Mouse (Mus musculus) thymus, postnatal 25 days (tissue): Measurements from ENCODE around the gene Gm20388.
A peak's percentile ranks its signal among the peaks of the same experiment; 100 is the strongest.

Source experiments
- DNase-seq: peaks from one replicate; pipeline ENCODE4 v3.0.0; 2022

Gene Gm20388

DNA sequence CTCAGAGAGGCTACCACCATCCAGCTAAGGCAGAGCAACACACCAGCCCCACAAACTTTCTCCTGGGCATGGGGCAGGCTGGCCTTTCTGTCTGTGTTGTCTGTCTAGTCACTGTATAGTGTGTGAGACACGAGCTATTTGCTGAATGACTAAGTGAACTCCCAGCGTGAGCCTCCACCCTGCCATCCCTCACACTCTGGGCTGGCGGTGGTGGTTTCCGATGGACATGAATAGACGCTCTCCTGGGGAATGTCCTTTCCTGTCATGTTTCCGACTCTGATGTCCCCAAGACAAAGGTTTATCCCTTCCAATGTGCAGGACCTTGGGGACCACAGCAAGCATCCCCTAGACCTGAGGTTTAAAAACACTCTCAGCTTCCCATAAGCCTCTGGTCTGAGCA is 1057.7 kb downstream of the Gm20388 start:
- no peak for DNase-seq

DNA sequence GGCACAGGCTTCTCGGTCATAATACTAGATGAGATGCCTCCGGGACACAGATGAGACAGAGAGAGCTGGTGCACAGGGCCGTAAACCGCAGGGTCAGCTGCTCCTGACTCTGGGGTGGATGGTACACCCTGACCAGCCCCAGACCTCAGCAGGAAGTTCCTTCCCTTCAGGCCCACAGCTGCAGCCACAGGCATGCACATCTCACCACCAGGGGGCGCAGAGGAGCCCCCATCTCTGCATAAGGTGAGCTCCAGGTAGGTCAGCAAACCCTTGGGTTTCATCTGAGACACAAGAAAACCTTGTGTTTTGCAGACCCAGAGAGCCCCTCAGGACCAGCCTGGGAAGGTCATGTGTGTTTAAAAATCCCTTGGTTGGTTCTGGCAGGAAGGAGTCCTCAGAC is 1059.7 kb downstream of the Gm20388 start:
- DNase-seq = peak; percentile 82

DNA sequence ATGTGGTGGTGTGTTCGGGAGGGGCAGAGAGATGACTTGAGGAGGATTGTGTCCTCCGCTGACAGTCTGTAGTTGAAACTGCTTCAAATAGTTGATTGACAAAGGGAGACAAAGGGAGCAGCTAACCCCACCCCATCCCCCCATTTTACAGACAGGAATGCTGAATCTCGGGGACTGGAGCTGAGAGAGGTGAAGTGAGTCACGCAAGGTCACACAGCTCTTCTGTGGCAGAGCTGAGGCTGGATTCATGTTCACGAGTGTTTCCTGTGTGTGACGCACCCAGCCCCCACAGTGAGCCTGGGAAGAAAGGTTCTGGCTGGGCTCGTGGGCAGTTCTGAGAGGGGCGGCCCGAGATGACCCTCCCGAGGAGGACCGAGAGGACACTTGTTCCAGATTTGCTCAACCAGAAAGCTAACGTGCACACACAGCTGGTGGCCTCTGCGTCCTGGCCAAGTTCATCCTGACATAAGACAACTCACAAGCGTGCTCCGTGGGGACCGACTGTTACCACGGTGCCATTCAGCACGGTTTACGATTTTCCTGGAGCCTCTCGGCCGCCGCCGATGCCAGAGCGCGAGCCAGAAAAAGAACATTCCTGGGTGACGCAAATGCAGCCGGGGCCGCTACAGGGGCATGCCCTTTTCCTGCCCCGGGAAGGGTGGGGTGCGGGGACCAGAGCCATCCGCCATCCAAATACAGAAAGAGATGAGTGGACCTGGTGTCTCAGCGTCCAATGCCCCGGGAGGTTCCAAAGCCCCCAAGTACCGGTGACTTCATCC is 1061.2 kb downstream of the Gm20388 start:
- DNase-seq = no peak

DNA sequence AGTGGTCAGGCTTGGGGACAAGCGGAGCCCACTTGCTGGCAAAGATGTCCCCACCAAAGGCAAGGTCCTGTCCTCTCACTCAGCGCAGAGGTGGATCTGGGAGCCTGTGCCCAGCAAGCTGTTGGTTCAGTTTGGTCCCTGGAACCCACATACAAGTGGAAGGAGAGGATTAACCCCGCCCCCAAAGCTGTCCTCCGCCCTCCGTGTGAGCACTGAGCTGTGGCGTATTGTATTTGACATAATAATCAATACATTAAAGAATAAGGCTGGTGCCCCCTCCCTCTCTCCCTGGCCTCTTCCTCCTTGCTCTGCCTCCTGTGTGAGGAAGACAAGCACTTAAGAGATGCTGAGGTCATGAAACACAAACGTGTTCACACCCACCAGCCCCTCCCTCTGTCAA is 1062.4 kb downstream of the Gm20388 start:
- DNase-seq = no peak

DNA sequence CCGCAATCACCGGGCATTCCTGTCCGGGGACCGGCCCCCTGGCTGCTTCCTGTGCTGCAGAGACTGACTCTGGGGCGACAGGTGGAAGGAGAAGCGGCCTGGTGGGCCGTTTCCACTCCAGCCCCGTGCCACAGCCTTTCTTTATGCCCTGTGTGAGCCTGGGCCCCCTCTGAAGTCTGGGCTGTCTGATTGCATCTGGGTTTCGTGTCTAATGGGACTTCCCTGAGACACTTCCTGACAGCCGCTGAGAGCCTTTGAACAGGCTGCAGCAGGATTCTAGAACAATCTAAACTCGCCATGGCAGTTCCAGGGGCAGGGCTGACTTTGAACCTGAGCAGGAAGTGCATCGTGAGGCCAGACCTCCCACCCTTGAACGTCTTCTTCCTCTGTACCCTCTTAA is 1066.5 kb downstream of the Gm20388 start:
- peak; percentile 18 for DNase-seq

DNA sequence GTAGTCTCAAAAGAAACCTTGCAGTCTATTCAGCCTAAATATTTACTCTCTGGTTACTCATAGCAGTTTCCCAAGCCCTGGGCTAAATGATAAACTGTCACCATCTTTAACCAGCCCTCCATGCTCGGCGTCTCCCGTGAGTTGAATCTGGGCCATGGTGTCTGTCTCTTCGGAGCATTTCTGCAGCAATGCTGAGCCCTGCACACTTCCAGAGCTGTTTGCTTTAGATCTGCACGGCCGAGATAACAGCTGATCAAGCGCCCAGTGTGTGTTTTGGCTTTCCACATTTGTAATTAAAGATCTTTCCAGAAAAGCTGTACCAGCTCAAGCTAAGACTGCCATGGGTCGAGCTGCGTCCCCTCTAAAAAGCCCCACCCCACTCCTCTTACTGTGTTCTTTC is 1068.6 kb downstream of the Gm20388 start:
- DNase-seq = no peak

DNA sequence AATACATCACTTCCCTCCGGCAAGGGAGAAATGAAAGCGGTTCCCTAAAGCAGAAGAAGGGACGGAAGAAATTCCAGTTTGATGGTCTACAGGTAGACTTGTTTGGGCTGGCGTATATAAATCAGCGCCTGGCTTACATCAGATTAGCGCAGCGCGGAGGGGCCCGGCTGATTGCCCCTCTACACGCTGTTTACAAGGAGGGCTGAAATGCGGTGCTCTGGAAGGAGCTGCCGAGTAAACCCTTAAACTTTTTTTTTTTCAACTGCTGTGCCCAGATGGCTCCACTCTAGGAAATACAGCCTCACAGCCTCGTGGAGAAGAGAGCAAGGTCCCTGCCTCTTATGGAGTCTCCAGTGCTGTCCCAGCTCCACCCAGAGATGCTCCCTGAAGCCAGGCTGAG is 1070.3 kb downstream of the Gm20388 start:
- DNase-seq = no peak

DNA sequence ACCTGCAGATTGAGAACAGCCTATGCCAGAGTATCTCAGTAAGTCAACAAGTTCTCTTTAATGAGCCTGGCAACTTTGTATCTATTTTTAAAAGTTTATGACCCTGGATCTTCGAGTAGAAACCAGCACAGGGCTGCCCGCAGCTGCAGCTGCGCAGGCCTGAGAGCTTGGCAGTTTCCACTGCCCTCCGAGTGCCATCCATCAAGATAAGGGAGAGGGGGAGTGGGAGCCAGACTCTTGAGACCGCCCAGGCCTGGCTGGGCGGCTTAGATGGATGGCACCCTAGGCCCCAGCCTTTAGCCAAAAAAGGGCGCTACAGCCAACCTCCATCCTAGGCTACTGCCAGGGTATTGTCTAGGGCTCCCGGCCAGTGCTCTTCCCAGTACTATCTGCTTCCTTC is 1074.2 kb downstream of the Gm20388 start:
- no peak for DNase-seq

DNA sequence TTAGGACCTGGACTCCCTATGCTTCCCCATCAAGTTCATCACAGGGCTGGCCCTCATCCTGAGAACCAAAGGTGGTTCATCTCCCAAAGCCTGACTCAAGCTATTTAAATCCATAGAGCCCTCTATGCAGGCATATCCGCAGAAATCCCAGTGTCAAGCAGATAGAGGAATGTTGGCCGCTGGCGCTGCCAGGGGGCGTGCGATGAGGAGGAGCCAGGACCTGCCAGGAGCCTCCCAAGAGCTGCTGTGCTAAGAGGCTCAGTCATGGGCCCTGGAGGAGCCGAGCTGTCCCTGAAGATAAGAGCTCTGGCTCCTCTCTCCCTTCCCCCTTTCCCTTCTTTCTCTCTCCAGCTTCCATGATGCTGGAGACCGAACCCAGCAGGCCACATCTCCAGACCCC is 1075.4 kb downstream of the Gm20388 start:
- DNase-seq = no peak

DNA sequence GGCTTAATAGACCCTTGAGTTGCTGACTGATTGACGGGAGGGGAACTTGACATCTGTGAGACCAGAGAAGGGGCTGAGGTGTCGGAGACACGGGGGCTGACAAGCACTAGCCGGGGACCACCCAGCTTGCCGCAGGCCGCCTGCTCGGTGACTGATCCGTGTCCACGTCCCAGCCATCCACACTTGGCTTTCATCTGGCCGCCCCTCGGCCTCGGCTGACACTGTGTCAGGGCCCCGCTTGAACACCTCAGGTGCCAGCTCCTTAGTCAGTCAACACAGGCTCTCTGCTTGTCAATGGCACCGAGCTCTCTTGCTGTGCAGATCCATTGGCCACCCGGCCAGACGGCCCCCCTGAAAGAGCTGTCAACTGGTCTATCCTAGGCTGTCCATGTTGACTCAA is 1083.1 kb downstream of the Gm20388 start:
- DNase-seq = no peak

DNA sequence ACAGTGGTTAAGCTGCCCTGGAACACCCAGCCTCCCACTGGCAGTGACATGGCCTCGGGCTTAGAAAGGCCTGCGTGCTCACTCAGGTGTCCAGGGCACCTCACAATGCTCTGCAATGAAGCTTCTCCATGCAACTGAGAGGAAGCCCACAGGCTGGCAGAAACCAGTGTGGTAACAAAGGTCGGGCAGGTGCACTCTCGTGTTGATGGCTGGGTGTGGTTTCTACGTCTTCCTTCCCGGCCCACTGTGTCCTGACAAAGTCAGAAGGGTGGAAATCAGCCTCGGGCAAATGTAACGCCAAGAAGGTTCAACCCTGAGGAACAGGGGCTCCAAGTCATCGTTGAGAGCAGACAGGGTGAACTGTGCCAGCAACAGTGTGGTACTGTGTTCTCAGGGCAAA is 1084.8 kb downstream of the Gm20388 start:
- DNase-seq = no peak

DNA sequence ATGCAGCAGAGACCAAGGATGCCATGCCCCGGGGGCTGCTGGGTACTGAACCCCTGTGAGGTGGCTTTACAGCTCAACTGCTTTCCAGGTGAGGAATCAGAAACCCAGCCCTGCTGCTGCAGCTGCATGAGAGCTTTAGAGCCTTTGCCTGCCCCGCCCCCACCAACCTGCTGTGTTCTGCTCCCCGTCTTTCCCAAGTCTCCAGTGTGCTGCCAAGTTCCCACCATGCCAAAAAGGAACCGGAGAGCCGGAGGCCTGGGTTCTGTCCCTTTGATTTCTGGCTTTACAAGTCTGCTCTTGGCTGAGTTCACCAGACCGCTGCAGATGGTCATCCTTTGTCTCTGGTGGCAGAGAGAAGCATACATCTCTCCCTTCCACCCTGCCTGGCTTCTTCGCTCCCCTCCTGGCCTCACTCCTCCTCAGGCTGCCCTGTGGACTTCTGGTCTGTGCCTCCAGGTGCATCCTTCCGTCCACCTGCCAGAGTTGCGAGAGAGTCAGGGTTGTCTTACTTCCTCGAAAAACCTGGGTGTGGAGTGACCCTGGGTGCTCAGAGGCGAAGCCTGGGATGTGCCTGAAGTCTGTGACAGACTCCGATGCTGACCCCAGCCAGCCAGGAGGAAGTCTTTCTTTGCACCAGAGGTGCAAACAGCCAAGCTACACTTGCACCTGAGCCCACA is 1086.4 kb downstream of the Gm20388 start:
- no peak for DNase-seq

DNA sequence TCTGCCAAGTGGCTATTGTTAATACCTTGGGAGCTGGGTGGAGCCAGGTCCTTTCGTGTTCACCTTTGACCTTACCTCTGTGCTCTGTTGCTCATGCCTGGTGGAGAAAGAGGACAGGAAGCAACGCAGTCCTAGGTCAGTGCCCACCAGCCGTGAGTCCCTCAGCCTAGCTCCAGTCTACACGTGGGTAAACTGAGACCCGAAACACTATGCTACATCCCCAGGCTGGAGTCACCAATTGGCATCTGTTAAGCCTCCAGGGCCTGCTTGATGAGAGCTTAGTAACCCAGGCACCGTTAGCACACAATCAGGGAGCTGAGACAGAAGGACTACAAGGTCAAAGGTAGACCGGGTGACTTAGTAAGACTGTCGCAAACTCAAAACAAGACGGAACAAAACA is 1087.3 kb downstream of the Gm20388 start:
- no peak for DNase-seq

DNA sequence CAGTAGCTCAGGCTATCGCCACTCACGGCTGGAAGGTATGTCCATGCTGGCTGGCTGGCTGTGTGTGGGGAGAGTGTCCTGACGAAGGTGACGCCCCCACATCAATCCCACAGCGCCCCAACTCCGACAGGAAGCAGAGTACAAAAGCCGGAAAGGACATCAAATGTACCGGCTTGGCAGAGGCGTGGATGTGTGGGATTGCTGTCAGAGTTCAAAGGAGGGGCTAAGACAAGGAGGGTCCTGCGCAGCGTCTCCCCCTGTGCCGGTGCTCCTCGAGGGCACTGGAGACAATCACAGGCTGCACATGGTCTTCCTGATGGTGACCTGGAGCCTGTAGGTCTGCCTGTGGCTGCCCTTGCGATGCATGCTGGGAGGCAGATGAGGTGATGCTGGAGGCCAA is 1088.3 kb downstream of the Gm20388 start:
- DNase-seq = no peak

DNA sequence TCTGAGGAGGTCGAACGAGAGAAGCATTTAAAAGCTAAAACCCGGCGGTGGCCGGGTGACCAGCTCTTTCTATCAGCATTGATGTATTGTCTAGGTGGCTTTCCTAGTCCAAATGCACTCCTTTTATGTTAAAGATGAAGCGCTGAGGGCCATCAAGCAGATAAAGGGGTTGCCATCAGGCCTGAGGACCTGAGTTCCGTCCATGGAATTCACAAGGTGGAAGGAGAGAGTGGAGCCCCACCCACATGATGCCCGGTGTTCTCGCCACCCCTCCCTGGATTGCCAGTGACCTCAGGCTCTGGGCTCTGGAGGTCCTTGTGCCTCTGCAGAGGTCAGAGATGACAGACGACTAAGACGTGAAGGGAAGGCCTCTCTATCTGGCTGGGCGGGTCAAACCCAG is 1091.3 kb downstream of the Gm20388 start:
- DNase-seq = no peak

DNA sequence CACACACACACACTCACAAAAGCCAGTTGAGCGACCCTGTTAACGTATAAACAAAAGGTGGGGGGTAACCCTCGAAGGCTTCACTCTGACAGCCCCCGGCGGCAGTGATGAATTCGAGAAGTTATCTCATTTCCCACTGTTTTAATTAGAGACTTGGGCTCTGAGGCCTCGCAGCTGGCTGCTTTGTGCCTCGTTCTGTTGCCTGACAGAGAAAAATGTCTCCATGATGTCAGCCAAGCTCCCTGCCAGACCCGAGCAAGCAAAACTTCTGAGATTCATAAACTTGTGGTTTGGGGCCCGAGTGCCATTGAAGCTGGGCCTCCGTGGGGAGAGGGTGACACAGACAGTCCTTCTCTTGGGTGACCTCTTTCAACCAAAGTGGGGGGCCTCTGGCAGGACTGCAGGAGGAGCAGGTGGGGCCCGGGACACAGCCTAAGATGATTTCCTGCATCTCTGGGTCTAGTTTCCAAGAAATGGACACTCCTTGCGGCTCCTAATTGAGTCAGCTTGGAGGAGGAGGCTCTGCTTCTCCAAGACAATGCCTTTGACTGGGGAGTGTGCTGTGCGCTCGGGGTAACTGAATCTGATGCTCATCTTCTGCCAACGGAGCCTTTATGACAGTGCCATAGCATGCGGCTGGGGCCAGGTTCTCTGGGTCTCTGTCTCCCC is 1092.4 kb downstream of the Gm20388 start:
- DNase-seq = no peak

DNA sequence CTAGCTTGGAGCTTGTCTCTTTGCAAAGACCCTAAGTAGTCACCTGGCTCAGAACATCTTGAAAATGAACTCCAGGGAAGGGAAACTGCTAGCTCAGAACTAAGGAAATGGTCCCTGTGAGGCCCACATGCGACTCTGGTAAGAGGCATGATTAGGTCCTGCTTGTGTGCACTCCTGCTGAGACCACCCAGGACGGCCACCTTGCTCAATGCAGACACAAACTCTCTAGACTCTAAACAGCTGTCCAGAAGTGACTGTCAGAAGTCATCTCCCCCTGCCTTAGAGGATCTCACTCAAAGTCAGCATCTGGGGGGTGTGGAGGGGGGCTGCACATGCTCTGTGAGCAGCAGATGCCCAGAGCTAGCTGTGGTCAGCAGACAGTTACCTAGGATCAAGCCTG is 1093.0 kb downstream of the Gm20388 start:
- DNase-seq = no peak

DNA sequence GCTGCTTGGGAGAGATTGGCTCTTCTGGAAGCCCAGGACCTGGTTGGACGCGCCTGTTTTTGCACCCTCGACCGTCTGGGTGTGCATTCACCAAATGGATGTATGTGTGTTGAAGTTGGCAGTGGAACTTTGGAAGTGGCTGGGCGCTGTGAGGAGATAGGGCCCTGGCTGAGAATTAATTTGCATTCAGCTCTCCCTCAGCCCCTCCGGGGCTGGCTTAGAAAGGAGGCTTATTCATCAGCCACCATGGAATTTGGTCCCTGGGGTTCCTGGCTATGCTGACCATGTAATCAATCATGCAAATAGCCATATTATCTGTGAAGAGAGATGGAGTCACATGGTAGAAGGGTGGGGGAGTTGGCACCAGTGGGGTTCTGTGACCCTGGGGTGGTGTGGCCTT is 1102.7 kb downstream of the Gm20388 start:
- no peak for DNase-seq

DNA sequence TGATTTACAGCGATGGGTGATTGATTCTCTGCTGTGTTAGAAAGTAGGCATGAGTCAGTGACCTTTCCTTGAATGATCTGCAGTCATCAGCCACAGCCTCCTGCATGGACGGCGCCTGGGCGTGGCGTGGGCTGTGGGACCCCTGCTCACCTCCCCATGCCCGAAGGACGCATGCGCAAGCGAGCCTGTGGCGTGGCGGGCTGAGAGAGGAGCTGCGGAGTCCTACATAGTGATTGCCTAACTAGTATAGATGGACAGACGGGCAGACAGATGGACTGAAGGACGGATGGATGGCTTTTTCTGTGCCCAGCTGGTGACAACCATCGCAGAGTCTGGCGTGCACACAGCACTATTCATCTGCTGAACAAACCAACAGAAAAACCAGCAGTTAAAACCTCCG is 1106.0 kb downstream of the Gm20388 start:
- DNase-seq = no peak

DNA sequence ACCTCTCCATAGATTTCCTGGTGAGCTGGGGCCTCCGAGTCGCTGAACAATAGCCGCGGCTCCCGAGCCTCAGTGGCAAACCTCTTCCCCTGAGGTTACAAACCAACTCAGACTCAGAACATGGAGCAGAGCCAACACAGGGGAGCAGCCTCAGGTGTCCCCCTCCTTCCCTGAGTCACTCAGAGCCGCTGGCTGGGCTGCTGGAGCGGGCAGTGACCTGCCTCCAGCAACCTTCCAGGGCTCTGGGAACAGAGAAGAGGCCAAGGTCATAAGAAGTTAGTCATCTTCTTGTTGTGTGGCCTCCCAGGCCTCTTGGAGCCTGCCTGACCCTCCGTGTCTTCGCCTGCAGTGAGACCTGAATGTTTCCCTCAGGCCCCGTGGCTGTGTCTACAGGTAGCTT is 1107.6 kb downstream of the Gm20388 start:
- peak; percentile 7 for DNase-seq

DNA sequence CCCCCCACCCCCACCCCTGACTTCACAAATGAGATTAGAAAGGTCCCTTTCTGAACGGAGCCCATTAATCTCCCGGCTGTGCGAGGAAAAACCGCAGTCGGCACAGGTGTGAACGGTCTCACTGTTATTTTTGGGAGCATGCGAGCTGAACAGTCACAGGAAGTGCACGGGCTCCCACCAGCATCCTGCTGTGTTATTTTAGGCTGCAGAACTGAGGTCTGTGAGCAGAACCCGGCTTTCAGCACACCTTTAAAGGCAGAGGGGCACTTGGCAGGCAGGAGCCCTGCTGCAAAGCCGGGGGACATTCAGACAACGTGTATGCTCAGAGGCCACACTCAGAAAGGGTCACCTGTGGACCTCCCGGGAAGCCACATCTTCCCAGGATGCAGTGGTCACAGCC is 1110.8 kb downstream of the Gm20388 start:
- peak; percentile 77 for DNase-seq

DNA sequence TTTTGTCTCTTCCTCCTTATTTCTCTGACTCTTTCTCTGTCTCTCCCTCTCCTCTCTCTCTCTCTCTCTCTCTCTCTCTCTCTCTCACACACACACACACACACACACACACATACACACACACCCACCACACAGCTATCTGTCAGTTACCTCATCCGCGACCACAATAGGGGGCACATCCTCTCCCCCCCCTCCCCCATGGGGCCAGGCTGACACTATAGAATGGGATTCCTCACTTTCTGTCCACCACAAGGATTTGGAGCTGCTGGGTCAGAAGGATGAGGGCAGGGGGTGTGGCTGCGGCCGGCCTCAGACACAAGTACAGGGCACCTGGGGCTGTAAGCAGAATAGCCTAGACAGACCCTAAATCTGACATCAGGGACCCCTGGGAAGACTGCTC is 1112.4 kb downstream of the Gm20388 start:
- peak; percentile 62 for DNase-seq

DNA sequence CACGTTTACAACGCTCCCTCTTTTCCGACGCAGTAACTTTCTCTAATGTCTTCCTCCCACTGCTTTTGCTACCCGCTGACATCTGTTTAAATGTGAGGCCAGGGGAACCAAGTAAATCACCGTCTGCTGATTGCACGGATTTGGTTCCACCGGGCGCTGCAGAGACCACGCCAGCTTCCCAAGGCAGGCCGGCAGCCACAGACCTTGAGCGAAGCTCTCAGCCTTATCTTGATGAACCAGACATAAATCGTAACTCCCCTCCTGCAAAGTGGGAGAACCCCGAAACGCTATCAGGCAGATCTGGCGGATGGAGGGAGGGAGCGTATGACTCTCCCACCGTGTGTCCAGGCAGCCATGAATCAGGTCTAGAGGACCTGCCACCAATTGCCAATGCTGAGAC is 1113.1 kb downstream of the Gm20388 start:
- DNase-seq = peak; percentile 23

DNA sequence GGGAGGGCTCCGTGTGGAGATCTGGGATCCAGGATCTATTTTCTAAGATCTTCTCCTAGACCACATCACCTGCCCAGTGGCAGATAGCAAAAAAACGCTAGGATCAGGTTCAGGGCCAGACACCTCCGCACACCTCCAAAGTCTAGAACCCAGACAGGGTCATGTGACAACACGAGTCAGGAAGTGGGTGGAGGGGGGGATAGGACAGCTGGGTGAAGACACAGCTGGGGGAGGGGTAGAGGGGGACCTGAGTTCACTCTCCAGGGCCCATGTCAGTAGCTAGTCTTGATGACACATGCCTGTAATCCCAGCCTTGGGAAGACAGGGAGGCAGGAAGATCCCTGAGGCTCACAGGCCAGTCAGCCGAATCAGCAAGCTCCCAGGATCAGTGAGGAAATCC is 1114.8 kb downstream of the Gm20388 start:
- DNase-seq = peak; percentile 76
